Mouse (Mus musculus) cortical plate, adult 2 months (tissue): ENCODE results near the gene Me3.

Experiments used
- CTCF ChIP-seq: fragments of 200-500 bp; IDR thresholded peaks from 2 replicates; pipeline ENCODE4 v1.5.1; 2011; ENCODE audit warnings: mild to moderate bottlenecking, control low read depth, low read length; ENCODE audit not compliant: insufficient read depth; ENCODE audit errors: extremely low read depth
- POLR2A ChIP-seq: fragments of 200-500 bp; IDR thresholded peaks from 2 replicates; pipeline ENCODE4 v1.6.1; 2011; ENCODE audit warnings: mild to moderate bottlenecking, low read length, control low read depth; ENCODE audit not compliant: insufficient read depth; ENCODE audit errors: extremely low read depth

DNA sequence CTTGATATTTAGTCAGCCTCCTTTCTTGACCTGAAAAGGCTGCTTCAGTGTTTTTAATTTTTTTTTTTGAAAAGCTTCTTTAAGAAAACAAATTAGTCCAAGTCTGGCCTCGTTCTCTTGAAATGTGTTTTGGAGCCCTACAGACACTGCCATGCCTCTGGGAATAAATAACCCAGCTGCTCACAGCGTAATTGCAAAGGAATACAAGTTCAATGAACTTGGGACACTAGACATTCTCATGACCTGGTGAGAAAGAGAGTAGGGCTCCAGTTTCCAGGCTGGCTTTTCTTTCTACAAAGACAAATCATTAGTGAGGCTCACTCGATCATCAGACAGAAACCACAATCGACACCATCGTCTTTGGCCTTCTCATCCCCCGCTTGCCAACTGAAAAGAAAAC lies 37.3 kb downstream of the Me3 start:
- TF ChIP-seq CTCF (no peak), POLR2A (no peak)
